ENCODE assay signal across 8 mouse cellular contexts in genomic region chr7:47007818-47008167, GRCm38 (mm10). TPM values are rescaled to one million over a fixed set of nuclear protein-coding genes. Genes with fewer than 3 reads are reported as not detected.
DNase-seq lines count a peak whose midpoint lies in the region; ATAC-seq and TF ChIP-seq lines count a peak whose summit lies in the region.

No protein-coding gene starts in this region.

- peaks cover 37% of the 10 kb centered on the region for H3K4me1 ChIP-seq in heart, embryonic 12.5 days (replicated peaks)
- H3K4me1 ChIP-seq in G1E (ENCODE audit: insufficient read depth, low read depth, low read length): peaks cover 38% of the 10 kb centered on the region
- H3K4me1 ChIP-seq in forebrain, embryonic 12.5 days: peaks cover 39% of the 10 kb centered on the region
- peaks cover 63% of the 10 kb centered on the region for H3K4me1 ChIP-seq in liver, embryonic 12.5 days
- H3K4me1 ChIP-seq in stomach, postnatal 0 days (replicated peaks; ENCODE audit: control insufficient read depth, insufficient read depth): peaks cover 2% of the 10 kb centered on the region; the same call in 1 of the 2 replicates

- peak overlapping the region; percentile 88 for H3K4me2 ChIP-seq in heart, embryonic 12.5 days
- peak overlapping the region; percentile 85 for H3K4me2 ChIP-seq in forebrain, embryonic 12.5 days
- peak overlapping the region; percentile 86 for H3K4me2 ChIP-seq in liver, embryonic 12.5 days
- peak overlapping the region; percentile 71 for H3K4me2 ChIP-seq in stomach, postnatal 0 days (replicated peaks; ENCODE audit: low read depth)

- H3K9ac ChIP-seq in heart, embryonic 12.5 days: peak overlapping the region; percentile 75
- H3K9ac ChIP-seq in forebrain, embryonic 12.5 days: peak overlapping the region; percentile 68
- peak overlapping the region; percentile 82 for H3K9ac ChIP-seq in liver, embryonic 12.5 days
- peak overlapping the region; percentile 82 for H3K9ac ChIP-seq in stomach, postnatal 0 days (ENCODE audit: low read length)

- no peaks in the 10 kb centered on the region for H3K27me3 ChIP-seq in heart, embryonic 12.5 days (replicated peaks)
- H3K27me3 ChIP-seq in G1E (ENCODE audit: insufficient read depth, low read length): no peaks in the 10 kb centered on the region
- H3K27me3 ChIP-seq in forebrain, embryonic 12.5 days: no peaks in the 10 kb centered on the region
- H3K27me3 ChIP-seq in liver, embryonic 12.5 days (replicated peaks): no peaks in the 10 kb centered on the region
- no peaks in the 10 kb centered on the region for H3K27me3 ChIP-seq in stomach, postnatal 0 days (ENCODE audit: control insufficient read depth, insufficient read depth, low read length)

- peak overlapping the region; percentile 68 for H3K4me3 ChIP-seq in heart, embryonic 12.5 days
- peak overlapping the region; percentile 76 for H3K4me3 ChIP-seq in G1E (ENCODE audit: low read depth, low read length)
- peak overlapping the region; percentile 70 for H3K4me3 ChIP-seq in forebrain, embryonic 12.5 days (replicated peaks)
- peak overlapping the region; percentile 79 for H3K4me3 ChIP-seq in liver, embryonic 12.5 days
- H3K4me3 ChIP-seq in stomach, postnatal 0 days (ENCODE audit: low read depth, low read length): peak overlapping the region; percentile 74

- TF ChIP-seq EP300 in stomach, postnatal 0 days (optimal IDR thresholded peaks at IDR 0.05): no peak

- under 1% methylated on average over 25 of the region's 25 CpGs for WGBS in heart, embryonic 12.5 days
- under 1% methylated on average over 25 of the region's 25 CpGs for WGBS in forebrain, embryonic 12.5 days
- WGBS in liver, embryonic 12.5 days (ENCODE audit: insufficient replicate concordance): under 1% methylated on average over 25 of the region's 25 CpGs
- under 1% methylated on average over 25 of the region's 25 CpGs for WGBS in stomach, postnatal 0 days

- H3K27ac ChIP-seq in heart, embryonic 12.5 days (ENCODE audit: poor library complexity, severe bottlenecking): peak overlapping the region; percentile 87
- H3K27ac ChIP-seq in forebrain, embryonic 12.5 days: peak overlapping the region; percentile 86
- peak overlapping the region; percentile 94 for H3K27ac ChIP-seq in liver, embryonic 12.5 days
- peak overlapping the region; percentile 97 for H3K27ac ChIP-seq in stomach, postnatal 0 days (replicated peaks)

- no peaks in the 10 kb centered on the region for H3K9me3 ChIP-seq in heart, embryonic 12.5 days (replicated peaks)
- no peaks in the 10 kb centered on the region for H3K9me3 ChIP-seq in G1E (replicated peaks)
- H3K9me3 ChIP-seq in forebrain, embryonic 12.5 days: no peaks in the 10 kb centered on the region
- H3K9me3 ChIP-seq in liver, embryonic 12.5 days (replicated peaks): no peaks in the 10 kb centered on the region
- no peaks in the 10 kb centered on the region for H3K9me3 ChIP-seq in stomach, postnatal 0 days (ENCODE audit: control insufficient read depth, low read length)

- peak; percentile 71 for ATAC-seq in heart, embryonic 12.5 days (ENCODE audit: insufficient number of reproducible peaks, low FRiP score)
- peak; percentile 25; the same call in 1 of the 2 replicates for ATAC-seq in G1E (ENCODE audit: extremely low read depth, insufficient number of reproducible peaks, low FRiP score, poor library complexity, severe bottlenecking)
- no peak; the same call in 1 of the 2 replicates for ATAC-seq in forebrain, embryonic 12.5 days (ENCODE audit: low FRiP score)
- peak; percentile 71 for ATAC-seq in liver, embryonic 12.5 days
- ATAC-seq in stomach, postnatal 0 days (ENCODE audit: low FRiP score, low TSS enrichment): peak; percentile 79

- H3K36me3 ChIP-seq in heart, embryonic 12.5 days: no peaks in the 10 kb centered on the region
- H3K36me3 ChIP-seq in G1E (replicated peaks): peaks cover 20% of the 10 kb centered on the region
- no peaks in the 10 kb centered on the region for H3K36me3 ChIP-seq in forebrain, embryonic 12.5 days (replicated peaks)
- no peaks in the 10 kb centered on the region for H3K36me3 ChIP-seq in liver, embryonic 12.5 days
- no peaks in the 10 kb centered on the region for H3K36me3 ChIP-seq in stomach, postnatal 0 days (ENCODE audit: control insufficient read depth, insufficient read depth, low read length)

- DNase-seq in heart, adult 8-10 months (ENCODE audit: low spot score): no peak
- DNase-seq in G1E (ENCODE audit: low spot score): peak; percentile 68
- no peak for DNase-seq in stomach, postnatal 0 days (ENCODE audit: low spot score)
- DNase-seq in gastrocnemius, postnatal 25 days: no peak
- no peak for DNase-seq in urinary bladder, adult 18-20 months (ENCODE audit: low spot score in 2 of 2)

- no peak for TF ChIP-seq CTCF in G1E (IDR thresholded peaks at IDR 0.05; ENCODE audit: low read depth, low read length)
- peak; percentile 75 for TF ChIP-seq CTCF in stomach, postnatal 0 days (IDR thresholded peaks at IDR 0.05; ENCODE audit: low read depth)

RNA-seq across cellular contexts. Expression of gene Spty2d1, which starts 0.4 kb away (rescaled TPM):
- polyA plus RNA-seq in heart, embryonic 12.5 days (2016; fragmentation: Nextera tagmentation; extraction: Ambion mirVana): 19.4 and 19.8 TPM in 2 replicates
- 1 to 10 TPM; 5.7 to 6.4 (median 6.2) TPM for total RNA-seq in heart, adult 8-10 months (2022)
- total RNA-seq in G1E (2014; fragmentation: Nextera tagmentation) (36.4 and 41.9 TPM in 2 replicates), G1E (2017) (22.2 and 24.4 TPM in 2 replicates)
- 6.0 and 6.7 TPM in 2 replicates for polyA plus RNA-seq in G1E (2012)
- 12.3 and 13.5 TPM in 2 replicates for polyA plus RNA-seq in forebrain, embryonic 12.5 days (2016; fragmentation: Nextera tagmentation; extraction: Ambion mirVana)
- 16.8 and 17.7 TPM in 2 replicates for polyA plus RNA-seq in liver, embryonic 12.5 days (2016; fragmentation: Nextera tagmentation; extraction: Ambion mirVana)
- 11.0 and 11.8 TPM in 2 replicates for polyA plus RNA-seq in stomach, postnatal 0 days (2015; fragmentation: Nextera tagmentation; extraction: Ambion mirVana)
- total RNA-seq in gastrocnemius, postnatal 25 days (2021): 1 to 10 TPM; 4.7 to 4.8 TPM

RNA-seq across cellular contexts. Expression of gene Gm9999, which starts 24.4 kb away (rescaled TPM):
- polyA plus RNA-seq in heart, embryonic 12.5 days (2016; fragmentation: Nextera tagmentation; extraction: Ambion mirVana): not detected in 2 replicates
- total RNA-seq in heart, adult 8-10 months (2022): not detected
- total RNA-seq in G1E (2014; fragmentation: Nextera tagmentation): not detected in 2 replicates
- 0.76 TPM in 1 of 2 replicates, not detected in the other for total RNA-seq in G1E (2017)
- not detected in 2 replicates for polyA plus RNA-seq in G1E (2012)
- not detected in 2 replicates for polyA plus RNA-seq in forebrain, embryonic 12.5 days (2016; fragmentation: Nextera tagmentation; extraction: Ambion mirVana)
- polyA plus RNA-seq in liver, embryonic 12.5 days (2016; fragmentation: Nextera tagmentation; extraction: Ambion mirVana): not detected in 2 replicates
- polyA plus RNA-seq in stomach, postnatal 0 days (2015; fragmentation: Nextera tagmentation; extraction: Ambion mirVana): not detected in 2 replicates
- total RNA-seq in gastrocnemius, postnatal 25 days (2021): not detected

RNA-seq across cellular contexts. Expression of gene Tmem86a, which starts 42.6 kb away (rescaled TPM):
- 19.2 and 22.0 TPM in 2 replicates for polyA plus RNA-seq in heart, embryonic 12.5 days (2016; fragmentation: Nextera tagmentation; extraction: Ambion mirVana)
- total RNA-seq in heart, adult 8-10 months (2022): 10 to 100 TPM; 20.6 to 33.5 (median 24.9) TPM
- total RNA-seq in G1E (2014; fragmentation: Nextera tagmentation): 7.1 TPM in 1 of 2 replicates, not detected in the other
- total RNA-seq in G1E (2017): not detected in 2 replicates
- polyA plus RNA-seq in G1E (2012): 0.04 and 0.05 TPM in 2 replicates
- polyA plus RNA-seq in forebrain, embryonic 12.5 days (2016; fragmentation: Nextera tagmentation; extraction: Ambion mirVana): 13.9 and 15.2 TPM in 2 replicates
- 20.2 and 20.3 TPM in 2 replicates for polyA plus RNA-seq in liver, embryonic 12.5 days (2016; fragmentation: Nextera tagmentation; extraction: Ambion mirVana)
- 21.1 and 22.7 TPM in 2 replicates for polyA plus RNA-seq in stomach, postnatal 0 days (2015; fragmentation: Nextera tagmentation; extraction: Ambion mirVana)
- total RNA-seq in gastrocnemius, postnatal 25 days (2021): 1 to 10 TPM; 4.6 to 5.2 TPM

RNA-seq across cellular contexts. Expression of gene Uevld, which starts 49.5 kb away (rescaled TPM):
- polyA plus RNA-seq in heart, embryonic 12.5 days (2016; fragmentation: Nextera tagmentation; extraction: Ambion mirVana): 10.0 TPM in 2 replicates
- 10 to 100 TPM; 10.1 to 14.9 (median 12.7) TPM for total RNA-seq in heart, adult 8-10 months (2022)
- total RNA-seq in G1E (2014; fragmentation: Nextera tagmentation) (14.5 and 18.1 TPM in 2 replicates), G1E (2017) (8.1 and 8.6 TPM in 2 replicates)
- polyA plus RNA-seq in G1E (2012): 0.11 and 0.18 TPM in 2 replicates
- polyA plus RNA-seq in forebrain, embryonic 12.5 days (2016; fragmentation: Nextera tagmentation; extraction: Ambion mirVana): 13.2 and 13.8 TPM in 2 replicates
- 6.9 and 7.1 TPM in 2 replicates for polyA plus RNA-seq in liver, embryonic 12.5 days (2016; fragmentation: Nextera tagmentation; extraction: Ambion mirVana)
- 6.0 and 6.5 TPM in 2 replicates for polyA plus RNA-seq in stomach, postnatal 0 days (2015; fragmentation: Nextera tagmentation; extraction: Ambion mirVana)
- total RNA-seq in gastrocnemius, postnatal 25 days (2021): 1 to 10 TPM; 7.0 to 8.8 TPM

Comparison
In these comparisons a context has a peak if more than half of its experiments do, and no peak if none do; other contexts are left out.
1. RNA of gene Tmem86a, which starts 42.6 kb away (polyA plus RNA-seq): 19.2 to 22.0 TPM in heart, embryonic 12.5 days, 21.1 to 22.7 TPM in stomach, postnatal 0 days, 20.2 to 20.3 TPM in liver, embryonic 12.5 days and 13.9 to 15.2 TPM in forebrain, embryonic 12.5 days; 0.04 to 0.05 TPM in G1E; every median in the first group is over 10 times any median in the second.
2. Peak in every context shown above with its lines, with median percentiles within 50 percentile points of each other: H3K27ac ChIP-seq, H3K4me2 ChIP-seq, H3K4me3 ChIP-seq and H3K9ac ChIP-seq.